Comparison of ENCODE assay signal across 9 mouse cellular contexts in genomic region chr11:70254337-70254736, GRCm38 (mm10). TPM values are rescaled to one million over a fixed set of nuclear protein-coding genes. Genes with fewer than 3 reads are reported as not detected.
A peak's percentile ranks its signal among the peaks of the same experiment; 100 is the strongest.
DNase-seq lines count a peak whose midpoint lies in the region; ATAC-seq and TF ChIP-seq lines count a peak whose summit lies in the region.
"Had no signal": no experiment of that assay in that cellular context is flagged by ENCODE, and none has a peak within 500 bp of the region (broad histone marks: within the 10 kb centered on the region; RNA-seq: fewer than 3 reads in every experiment).

No protein-coding gene starts in this region.

- TF ChIP-seq CTCF in bone marrow macrophage, adult 2 months (IDR thresholded peaks at IDR 0.05; ENCODE audit: low read depth, low read length), result no peak

- no peak for ATAC-seq in heart, embryonic 11.5 days (replicated peaks; ENCODE audit: insufficient number of reproducible peaks, low FRiP score, low TSS enrichment)
- ATAC-seq in hindbrain, embryonic 15.5 days (ENCODE audit: low FRiP score, low read depth), result no peak
- no peak for ATAC-seq in midbrain, embryonic 14.5 days (ENCODE audit: low FRiP score, low TSS enrichment)

- peak overlapping the region; percentile 33 for H3K4me3 ChIP-seq in heart, embryonic 11.5 days (ENCODE audit: low read depth, low read length)
- peak overlapping the region; percentile 29; the same call in 1 of the 2 replicates for H3K4me3 ChIP-seq in bone marrow macrophage, adult 2 months (ENCODE audit: insufficient read depth, low read length)
- H3K4me3 ChIP-seq in hindbrain, embryonic 15.5 days, result peak overlapping the region; percentile 19; the same call in 1 of the 2 replicates
- H3K4me3 ChIP-seq in midbrain, embryonic 14.5 days (replicated peaks; ENCODE audit: low read depth, low read length), result no peak overlapping the region

- TF ChIP-seq POLR2A in bone marrow macrophage, adult 2 months (IDR thresholded peaks at IDR 0.05; ENCODE audit: borderline replicate concordance, low read depth, low read length), result no peak

- 6% methylated on average over 18 of the region's 18 CpGs for WGBS in heart, embryonic 11.5 days (ENCODE audit: insufficient replicate concordance)
- 5% methylated on average over 18 of the region's 18 CpGs for WGBS in hindbrain, embryonic 15.5 days
- WGBS in midbrain, embryonic 14.5 days, result 4% methylated on average over 18 of the region's 18 CpGs

- no peaks in the 10 kb centered on the region for H3K36me3 ChIP-seq in heart, embryonic 11.5 days (ENCODE audit: control insufficient read depth, insufficient read depth, low read length)
- H3K36me3 ChIP-seq in hindbrain, embryonic 15.5 days, result no peaks in the 10 kb centered on the region
- H3K36me3 ChIP-seq in midbrain, embryonic 14.5 days (ENCODE audit: control insufficient read depth, insufficient read depth, low read length), result no peaks in the 10 kb centered on the region

- H3K27me3 ChIP-seq in heart, embryonic 11.5 days (ENCODE audit: control insufficient read depth, insufficient read depth, low read length), result peaks cover 37% of the 10 kb centered on the region
- peaks cover 48% of the 10 kb centered on the region for H3K27me3 ChIP-seq in hindbrain, embryonic 15.5 days
- peaks cover 40% of the 10 kb centered on the region for H3K27me3 ChIP-seq in midbrain, embryonic 14.5 days (ENCODE audit: control insufficient read depth, insufficient read depth, low read length)

- no peaks in the 10 kb centered on the region for H3K9me3 ChIP-seq in heart, embryonic 11.5 days (replicated peaks; ENCODE audit: control insufficient read depth, low read length)
- H3K9me3 ChIP-seq in hindbrain, embryonic 15.5 days, result no peaks in the 10 kb centered on the region
- no peaks in the 10 kb centered on the region for H3K9me3 ChIP-seq in midbrain, embryonic 14.5 days (ENCODE audit: control insufficient read depth, low read length)

- no peak overlapping the region for H3K9ac ChIP-seq in heart, embryonic 11.5 days (ENCODE audit: low read depth, low read length)
- no peak overlapping the region for H3K9ac ChIP-seq in hindbrain, embryonic 15.5 days
- no peak overlapping the region for H3K9ac ChIP-seq in midbrain, embryonic 14.5 days (replicated peaks; ENCODE audit: low read length)

- no peak for DNase-seq in heart, adult 8-10 months (ENCODE audit: low spot score)
- DNase-seq in midbrain, embryonic 14.5 days, result no peak
- DNase-seq in layer of hippocampus, postnatal 10 days (ENCODE audit: low spot score in 2 of 2), result no peak
- DNase-seq in left cerebral cortex, adult 18-20 months (ENCODE audit: low spot score in 2 of 2), result no peak
- DNase-seq in embryo, embryonic 9.5 days (ENCODE audit: extremely low spot score), result no peak

- no peak overlapping the region for H3K27ac ChIP-seq in heart, embryonic 11.5 days (ENCODE audit: low read depth, low read length)
- no peak overlapping the region for H3K27ac ChIP-seq in bone marrow macrophage, adult 2 months (ENCODE audit: insufficient read depth, low read depth, low read length)
- H3K27ac ChIP-seq in hindbrain, embryonic 15.5 days (replicated peaks), result no peak overlapping the region
- no peak overlapping the region for H3K27ac ChIP-seq in midbrain, embryonic 14.5 days (replicated peaks; ENCODE audit: low read depth, low read length)
- H3K27ac ChIP-seq: macrophage had no signal

- no peaks in the 10 kb centered on the region for H3K4me1 ChIP-seq in heart, embryonic 11.5 days (ENCODE audit: control insufficient read depth, insufficient read depth, low read length)
- peaks cover 20% of the 10 kb centered on the region for H3K4me1 ChIP-seq in bone marrow macrophage, adult 2 months (ENCODE audit: control insufficient read depth, insufficient read depth, low read length)
- peaks cover 9% of the 10 kb centered on the region; the same call in 1 of the 2 replicates for H3K4me1 ChIP-seq in hindbrain, embryonic 15.5 days (replicated peaks)
- no peaks in the 10 kb centered on the region for H3K4me1 ChIP-seq in midbrain, embryonic 14.5 days (ENCODE audit: control insufficient read depth, insufficient read depth, low read length)

- H3K4me2 ChIP-seq in heart, embryonic 11.5 days, result peak overlapping the region; percentile 62
- H3K4me2 ChIP-seq in hindbrain, embryonic 15.5 days, result peak overlapping the region; percentile 51
- peak overlapping the region; percentile 37; the same call in 1 of the 2 replicates for H3K4me2 ChIP-seq in midbrain, embryonic 14.5 days (ENCODE audit: low read length)

RNA-seq across cellular contexts. Expression of gene Alox12, which starts 0.8 kb away (rescaled TPM):
- 5.8 and 6.1 TPM in 2 replicates for polyA plus RNA-seq in heart, embryonic 11.5 days (2014; fragmentation: Nextera tagmentation; extraction: Ambion mirVana)
- total RNA-seq in heart, adult 8-10 months (2022), result 1 to 10 TPM; 2.6 to 4.0 (median 3.1) TPM
- polyA plus RNA-seq in bone marrow macrophage, adult 2 months (2012; ENCODE audit: insufficient read depth, insufficient read length, missing spikeins), result 0.27 TPM in 1 of 2 replicates, not detected in the other
- polyA plus RNA-seq in hindbrain, embryonic 15.5 days (2015; fragmentation: Nextera tagmentation; extraction: Ambion mirVana), result 1.2 and 1.7 TPM in 2 replicates
- polyA plus RNA-seq in midbrain, embryonic 14.5 days (2014; fragmentation: Nextera tagmentation; extraction: Ambion mirVana), result 0.11 and 0.33 TPM in 2 replicates
- total RNA-seq in layer of hippocampus, postnatal 10 days (2021), result under 1 TPM; 0.45 to 0.69 TPM
- total RNA-seq in left cerebral cortex, adult 18-20 months (2021), result under 1 TPM; 0.44 to 0.47 TPM

RNA-seq across cellular contexts. Expression of gene Rnasek, which starts 14.7 kb away (rescaled TPM):
- polyA plus RNA-seq in heart, embryonic 11.5 days (2014; fragmentation: Nextera tagmentation; extraction: Ambion mirVana), result 170 and 183 TPM in 2 replicates
- 100 to 1,000 TPM in 2 of 4 experiments, 10 to 100 TPM in 2; 91.2 to 119 (median 96.3) TPM for total RNA-seq in heart, adult 8-10 months (2022)
- polyA plus RNA-seq in bone marrow macrophage, adult 2 months (2012; ENCODE audit: insufficient read depth, insufficient read length, missing spikeins), result 322 and 354 TPM in 2 replicates
- polyA plus RNA-seq in hindbrain, embryonic 15.5 days (2015; fragmentation: Nextera tagmentation; extraction: Ambion mirVana), result 394 and 408 TPM in 2 replicates
- 321 and 350 TPM in 2 replicates for polyA plus RNA-seq in midbrain, embryonic 14.5 days (2014; fragmentation: Nextera tagmentation; extraction: Ambion mirVana)
- total RNA-seq in layer of hippocampus, postnatal 10 days (2021), result 100 to 1,000 TPM; 306 to 350 TPM
- total RNA-seq in left cerebral cortex, adult 18-20 months (2021), result 100 to 1,000 TPM; 269 to 280 TPM

RNA-seq across cellular contexts. Expression of gene Gm21988, which starts 14.7 kb away (rescaled TPM):
- 7.7 and 9.3 TPM in 2 replicates for polyA plus RNA-seq in heart, embryonic 11.5 days (2014; fragmentation: Nextera tagmentation; extraction: Ambion mirVana)
- total RNA-seq in heart, adult 8-10 months (2022), result 1 to 10 TPM; 1.2 to 2.7 (median 2.4) TPM
- 3.3 and 4.8 TPM in 2 replicates for polyA plus RNA-seq in bone marrow macrophage, adult 2 months (2012; ENCODE audit: insufficient read depth, insufficient read length, missing spikeins)
- 13.7 TPM in 2 replicates for polyA plus RNA-seq in hindbrain, embryonic 15.5 days (2015; fragmentation: Nextera tagmentation; extraction: Ambion mirVana)
- polyA plus RNA-seq in midbrain, embryonic 14.5 days (2014; fragmentation: Nextera tagmentation; extraction: Ambion mirVana), result 13.4 and 16.3 TPM in 2 replicates
- 1 to 10 TPM; 6.6 to 8.7 TPM for total RNA-seq in layer of hippocampus, postnatal 10 days (2021)
- 1 to 10 TPM; 3.0 to 4.8 TPM for total RNA-seq in left cerebral cortex, adult 18-20 months (2021)

RNA-seq across cellular contexts. Expression of gene 0610010K14Rik, which starts 16.6 kb away (rescaled TPM):
- polyA plus RNA-seq in heart, embryonic 11.5 days (2014; fragmentation: Nextera tagmentation; extraction: Ambion mirVana), result 129 and 132 TPM in 2 replicates
- 10 to 100 TPM; 22.2 to 31.6 (median 29.0) TPM for total RNA-seq in heart, adult 8-10 months (2022)
- polyA plus RNA-seq in bone marrow macrophage, adult 2 months (2012; ENCODE audit: insufficient read depth, insufficient read length, missing spikeins), result 49.9 and 53.0 TPM in 2 replicates
- 168 and 175 TPM in 2 replicates for polyA plus RNA-seq in hindbrain, embryonic 15.5 days (2015; fragmentation: Nextera tagmentation; extraction: Ambion mirVana)
- polyA plus RNA-seq in midbrain, embryonic 14.5 days (2014; fragmentation: Nextera tagmentation; extraction: Ambion mirVana), result 171 and 205 TPM in 2 replicates
- total RNA-seq in layer of hippocampus, postnatal 10 days (2021), result 10 to 100 TPM; 44.8 to 55.3 TPM
- 10 to 100 TPM; 44.6 to 47.2 TPM for total RNA-seq in left cerebral cortex, adult 18-20 months (2021)

RNA-seq across cellular contexts. Expression of gene Bcl6b, which starts 24.7 kb away (rescaled TPM):
- polyA plus RNA-seq in heart, embryonic 11.5 days (2014; fragmentation: Nextera tagmentation; extraction: Ambion mirVana), result 11.9 and 13.0 TPM in 2 replicates
- total RNA-seq in heart, adult 8-10 months (2022), result 10 to 100 TPM in 3 of 4 experiments, 1 to 10 TPM in 1; 5.9 to 22.0 (median 17.3) TPM
- polyA plus RNA-seq in bone marrow macrophage, adult 2 months (2012; ENCODE audit: insufficient read depth, insufficient read length, missing spikeins), result 0.32 and 0.70 TPM in 2 replicates
- 5.5 and 5.6 TPM in 2 replicates for polyA plus RNA-seq in hindbrain, embryonic 15.5 days (2015; fragmentation: Nextera tagmentation; extraction: Ambion mirVana)
- polyA plus RNA-seq in midbrain, embryonic 14.5 days (2014; fragmentation: Nextera tagmentation; extraction: Ambion mirVana), result 2.5 and 4.4 TPM in 2 replicates
- total RNA-seq in layer of hippocampus, postnatal 10 days (2021), result 1 to 10 TPM; 4.3 to 7.4 TPM
- total RNA-seq in left cerebral cortex, adult 18-20 months (2021), result 1 to 10 TPM; 1.2 to 3.2 TPM
- polyA plus RNA-seq: macrophage had no signal
